Mouse (Mus musculus): ENCODE results near the gene Rdh7.

The Rdh7 gene

GRCm38 (mm10) chr10:127893163-127894022 lies 4.8 kb upstream of the Rdh7 start:
- peak; percentile 79 to 88 for DNase-seq

- no peak for DNase-seq
These were observed 2.9 kb upstream of the Rdh7 start for GRCm38 (mm10) chr10:127891481-127891880.

GRCm38 (mm10) chr10:127886971-127887370 lies 1.6 kb downstream of the Rdh7 start:
- DNase-seq: peak; percentile 73 to 76

- peak; percentile 80 to 85 for DNase-seq
These were observed 2.1 kb downstream of the Rdh7 start for GRCm38 (mm10) chr10:127886551-127886950.

- no peak for DNase-seq
These were observed 7.6 kb downstream of the Rdh7 start for GRCm38 (mm10) chr10:127881041-127881440.

- DNase-seq: peak; percentile 67 to 81
These were observed 9.4 kb downstream of the Rdh7 start for GRCm38 (mm10) chr10:127879155-127879688.

- DNase-seq: no peak
These were observed 10.2 kb downstream of the Rdh7 start for GRCm38 (mm10) chr10:127878262-127879057.

- peak; percentile 93 for DNase-seq
These were observed 10.9 kb downstream of the Rdh7 start for GRCm38 (mm10) chr10:127877681-127878080.

- peak; percentile 66 to 74 for DNase-seq
These were observed 16.1 kb downstream of the Rdh7 start for GRCm38 (mm10) chr10:127872484-127872883.

GRCm38 (mm10) chr10:127866232-127866631 lies 22.4 kb downstream of the Rdh7 start, which contains the start of gene Rdh16f2:
Rdh16f2 (plus strand) TSS chr10:127866474.
- peak; percentile 41 to 70 for DNase-seq

- peak; percentile 86 to 89 for DNase-seq
These were observed 23.7 kb downstream of the Rdh7 start for GRCm38 (mm10) chr10:127864931-127865330.

- DNase-seq: no peak
These were observed 32.2 kb downstream of the Rdh7 start for GRCm38 (mm10) chr10:127856376-127856775.

- DNase-seq: no peak
These were observed 39.0 kb downstream of the Rdh7 start, which contains the start of gene Rdh19 for GRCm38 (mm10) chr10:127849628-127850027. Rdh19 (plus strand) TSS chr10:127849928.

- DNase-seq: peak; percentile 88 to 91
These were observed 40.5 kb downstream of the Rdh7 start for GRCm38 (mm10) chr10:127848089-127848488.

GRCm38 (mm10) chr10:127845945-127846344 lies 42.7 kb downstream of the Rdh7 start:
- peak; percentile 37 to 42 for DNase-seq

- no peak for DNase-seq
These were observed 47.8 kb downstream of the Rdh7 start for GRCm38 (mm10) chr10:127840776-127841175.

- DNase-seq: no peak
These were observed 50.1 kb downstream of the Rdh7 start for GRCm38 (mm10) chr10:127838539-127838938.

GRCm38 (mm10) chr10:127837793-127838192 lies 50.8 kb downstream of the Rdh7 start:
- DNase-seq: peak; percentile 78 to 80

- DNase-seq: peak; percentile 49 to 81
These were observed 53.3 kb downstream of the Rdh7 start for GRCm38 (mm10) chr10:127835292-127835691.

GRCm38 (mm10) chr10:127834186-127834585 lies 54.4 kb downstream of the Rdh7 start:
- DNase-seq: peak in 1 of 2 experiments; percentile 54
